Mouse (Mus musculus): Measurements from ENCODE around the gene Ctps. TPM values are rescaled to one million over a fixed set of nuclear protein-coding genes. Genes with fewer than 3 reads are reported as not detected.
"Not testable (repeated sequence)": the region's sequence is repeated elsewhere in the genome, so short reads cannot be mapped to it uniquely, and the experiment has no call there.

Gene Ctps
- polyA plus RNA-seq, 1 experiment: 2.1 TPM

DNA sequence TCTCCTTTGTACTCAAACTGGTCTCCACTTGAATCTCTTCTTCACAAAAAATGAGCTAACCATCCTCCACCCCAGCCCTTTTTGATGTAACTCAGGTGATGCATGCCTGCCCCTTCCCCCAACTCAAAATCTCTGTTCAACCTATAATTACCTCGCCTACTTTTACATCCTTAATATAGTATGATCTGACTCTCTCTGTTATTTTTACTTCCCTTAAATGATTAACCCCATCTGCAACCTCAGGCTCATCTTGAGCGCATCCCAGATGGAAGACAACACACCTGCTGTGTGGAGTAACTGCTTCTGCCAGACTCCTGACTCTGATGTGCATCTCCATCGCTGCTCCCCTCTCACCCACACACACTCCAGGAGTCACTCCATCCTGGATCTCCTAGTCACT, 32.6 kb upstream of the Ctps start:
- Histone ChIP-seq H3K4me3 (ENCODE audit: insufficient read depth, low read length) (no peak overlapping the region), H3K27ac (ENCODE audit: insufficient read depth, low read depth, low read length) (no peak overlapping the region), H3K4me1 (ENCODE audit: control insufficient read depth, insufficient read depth, low read length) (no peaks in the 10 kb centered on the region)
- TF ChIP-seq CTCF (IDR thresholded peaks at IDR 0.05; ENCODE audit: low read depth, low read length) (no peak), POLR2A (IDR thresholded peaks at IDR 0.05; ENCODE audit: borderline replicate concordance, low read depth, low read length) (no peak)

GRCm38 (mm10) chr4:120601774-120602173, 31.7 kb upstream of the Ctps start:
- no peak overlapping the region for H3K27ac ChIP-seq (ENCODE audit: insufficient read depth, low read depth, low read length)
- TF ChIP-seq POLR2A (IDR thresholded peaks at IDR 0.05; ENCODE audit: borderline replicate concordance, low read depth, low read length) (no peak), CTCF (IDR thresholded peaks at IDR 0.05; ENCODE audit: low read depth, low read length) (no peak)
- no peaks in the 10 kb centered on the region for H3K4me1 ChIP-seq (ENCODE audit: control insufficient read depth, insufficient read depth, low read length)
- H3K4me3 ChIP-seq (ENCODE audit: insufficient read depth, low read length): no peak overlapping the region

DNA sequence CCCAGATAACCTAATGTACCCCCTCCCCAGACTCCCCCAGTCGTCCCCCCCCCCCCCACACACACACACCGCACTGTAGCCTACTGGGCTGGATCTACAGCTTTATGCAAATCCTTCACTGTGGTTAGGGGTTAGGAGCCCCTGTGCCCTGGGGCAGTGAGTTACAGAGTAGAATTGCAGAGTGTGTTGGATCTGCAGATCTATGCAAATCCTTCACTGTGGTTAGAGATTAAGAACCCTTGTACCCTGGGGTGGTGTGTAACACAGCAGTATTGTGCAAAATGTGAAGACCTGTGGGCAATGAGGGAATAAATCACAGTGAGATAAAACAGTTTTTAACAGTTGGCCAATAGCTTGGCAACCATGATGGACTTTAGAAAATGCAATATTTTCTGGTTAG, 28.8 kb upstream of the Ctps start:
- Histone ChIP-seq H3K4me3 (ENCODE audit: insufficient read depth, low read length) (no peak overlapping the region), H3K27ac (ENCODE audit: insufficient read depth, low read depth, low read length) (no peak overlapping the region), H3K4me1 (ENCODE audit: control insufficient read depth, insufficient read depth, low read length) (no peaks in the 10 kb centered on the region)
- no peak for TF ChIP-seq CTCF (IDR thresholded peaks at IDR 0.05; ENCODE audit: low read depth, low read length)
- no peak for TF ChIP-seq POLR2A (IDR thresholded peaks at IDR 0.05; ENCODE audit: borderline replicate concordance, low read depth, low read length)

- not testable (repeated sequence) for H3K27ac ChIP-seq (ENCODE audit: insufficient read depth, low read depth, low read length); H3K4me1 ChIP-seq (ENCODE audit: control insufficient read depth, insufficient read depth, low read length); H3K4me3 ChIP-seq (ENCODE audit: insufficient read depth, low read length)
These were observed 26.1 kb upstream of the Ctps start for GRCm38 (mm10) chr4:120596210-120596609.

GRCm38 (mm10) chr4:120590973-120591372, 20.9 kb upstream of the Ctps start:
- no peak for TF ChIP-seq POLR2A (IDR thresholded peaks at IDR 0.05; ENCODE audit: borderline replicate concordance, low read depth, low read length)
- Histone ChIP-seq H3K4me3 (ENCODE audit: insufficient read depth, low read length) (no peak overlapping the region), H3K4me1 (ENCODE audit: control insufficient read depth, insufficient read depth, low read length) (peaks cover 4% of the 10 kb centered on the region), H3K27ac (ENCODE audit: insufficient read depth, low read depth, low read length) (no peak overlapping the region)

DNA sequence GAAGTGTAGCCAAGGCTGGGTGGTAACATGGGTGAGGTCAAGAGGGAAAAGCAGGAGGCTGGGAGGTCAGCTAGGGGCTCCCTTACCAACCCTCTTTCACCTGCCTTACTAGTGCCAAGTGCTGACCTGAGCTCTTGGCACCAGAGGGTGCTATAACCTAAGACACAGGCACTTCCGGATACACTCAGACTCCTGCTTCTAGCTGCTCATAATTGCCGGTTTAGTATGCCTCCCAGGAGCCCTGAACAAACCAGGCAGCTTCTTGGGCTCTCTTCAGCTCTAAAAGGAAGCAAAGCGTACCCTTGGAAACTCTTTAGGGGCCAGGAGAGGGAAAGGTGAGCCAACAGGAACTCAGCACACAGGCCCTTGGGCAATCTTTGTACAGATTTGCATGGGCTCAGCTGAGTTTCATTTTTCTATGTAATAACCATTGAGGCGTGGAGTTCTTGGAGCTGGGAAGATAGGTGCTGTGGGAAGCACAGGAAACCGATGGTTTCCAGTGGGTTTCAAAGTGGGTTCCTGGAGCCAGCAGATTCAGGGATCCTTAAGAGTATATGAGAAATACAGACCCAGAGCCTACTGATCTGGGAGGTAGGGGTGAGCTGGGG, 19.8 kb upstream of the Ctps start:
- Histone ChIP-seq H3K4me3 (ENCODE audit: insufficient read depth, low read length) (no peak overlapping the region), H3K27ac (ENCODE audit: insufficient read depth, low read depth, low read length) (no peak overlapping the region), H3K4me1 (ENCODE audit: control insufficient read depth, insufficient read depth, low read length) (peaks cover 4% of the 10 kb centered on the region)
- no peak for TF ChIP-seq POLR2A (IDR thresholded peaks at IDR 0.05; ENCODE audit: borderline replicate concordance, low read depth, low read length)
- peak; percentile 60 for TF ChIP-seq CTCF (IDR thresholded peaks at IDR 0.05; ENCODE audit: low read depth, low read length)

DNA sequence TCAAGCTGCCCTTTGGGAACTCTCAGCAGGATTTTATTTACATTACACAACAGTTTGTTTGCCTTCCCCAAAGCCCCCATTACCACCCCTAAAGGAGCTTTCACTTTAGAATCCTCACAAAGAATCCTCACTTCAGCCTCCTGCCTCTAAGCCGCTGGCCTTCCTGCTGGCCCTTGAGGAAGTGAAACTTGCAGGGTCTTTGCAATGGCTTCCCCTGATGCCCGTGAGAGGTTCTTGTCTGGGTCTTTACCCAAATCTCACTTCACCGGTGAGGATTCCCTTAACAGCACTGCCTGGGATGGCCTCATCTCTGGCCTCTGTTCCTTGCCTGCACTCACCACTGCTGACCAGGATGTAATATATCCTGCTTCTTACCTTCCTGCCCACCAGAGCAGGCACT, 19.0 kb upstream of the Ctps start:
- no peak overlapping the region for H3K4me3 ChIP-seq (ENCODE audit: insufficient read depth, low read length)
- H3K4me1 ChIP-seq (ENCODE audit: control insufficient read depth, insufficient read depth, low read length): peaks cover 4% of the 10 kb centered on the region
- no peak for TF ChIP-seq CTCF (IDR thresholded peaks at IDR 0.05; ENCODE audit: low read depth, low read length)
- TF ChIP-seq POLR2A (IDR thresholded peaks at IDR 0.05; ENCODE audit: borderline replicate concordance, low read depth, low read length): no peak
- no peak overlapping the region for H3K27ac ChIP-seq (ENCODE audit: insufficient read depth, low read depth, low read length)

- peaks cover 4% of the 10 kb centered on the region for H3K4me1 ChIP-seq (ENCODE audit: control insufficient read depth, insufficient read depth, low read length)
- H3K4me3 ChIP-seq (ENCODE audit: insufficient read depth, low read length): no peak within 1 kb of the TSS
- H3K27ac ChIP-seq (ENCODE audit: insufficient read depth, low read depth, low read length): no peak within 1 kb of the TSS
- TF ChIP-seq POLR2A (IDR thresholded peaks at IDR 0.05; ENCODE audit: borderline replicate concordance, low read depth, low read length): no peak
- TF ChIP-seq CTCF (IDR thresholded peaks at IDR 0.05; ENCODE audit: low read depth, low read length): no peak
These were observed 18.4 kb upstream of the Ctps start, which contains the start of gene Gm8439 for GRCm38 (mm10) chr4:120588445-120588844. Gene Gm8439 (plus strand): TSS chr4:120588745.

- peaks cover 4% of the 10 kb centered on the region for H3K4me1 ChIP-seq (ENCODE audit: control insufficient read depth, insufficient read depth, low read length)
- no peak overlapping the region for H3K27ac ChIP-seq (ENCODE audit: insufficient read depth, low read depth, low read length)
- TF ChIP-seq CTCF (IDR thresholded peaks at IDR 0.05; ENCODE audit: low read depth, low read length): no peak
- TF ChIP-seq POLR2A (IDR thresholded peaks at IDR 0.05; ENCODE audit: borderline replicate concordance, low read depth, low read length): no peak
- no peak overlapping the region for H3K4me3 ChIP-seq (ENCODE audit: insufficient read depth, low read length)
These were observed 16.9 kb upstream of the Ctps start for GRCm38 (mm10) chr4:120586986-120587385.

DNA sequence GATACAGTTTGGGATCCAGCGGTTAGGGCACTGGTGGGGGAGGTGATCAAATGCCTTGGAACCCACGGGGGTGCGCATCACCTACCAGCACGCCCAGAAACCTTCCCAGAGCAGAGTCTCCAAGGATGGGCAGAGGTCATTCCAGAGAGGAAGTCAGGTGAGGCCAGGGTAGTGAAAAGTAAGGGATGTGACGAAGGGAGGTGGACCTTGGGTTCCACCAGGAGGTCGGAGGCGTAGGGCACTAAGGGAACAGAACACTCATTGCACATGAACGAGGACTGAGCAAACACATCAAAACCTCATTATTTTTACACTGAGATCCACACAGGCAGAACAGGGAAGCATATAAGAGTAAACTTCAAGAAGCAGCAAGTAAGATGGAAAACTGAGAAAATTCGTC, 11.6 kb upstream of the Ctps start:
- TF ChIP-seq POLR2A (IDR thresholded peaks at IDR 0.05; ENCODE audit: borderline replicate concordance, low read depth, low read length) (no peak), CTCF (IDR thresholded peaks at IDR 0.05; ENCODE audit: low read depth, low read length) (no peak)
- Histone ChIP-seq H3K27ac (ENCODE audit: insufficient read depth, low read depth, low read length) (no peak overlapping the region), H3K4me1 (ENCODE audit: control insufficient read depth, insufficient read depth, low read length) (no peaks in the 10 kb centered on the region), H3K4me3 (ENCODE audit: insufficient read depth, low read length) (no peak overlapping the region)

DNA sequence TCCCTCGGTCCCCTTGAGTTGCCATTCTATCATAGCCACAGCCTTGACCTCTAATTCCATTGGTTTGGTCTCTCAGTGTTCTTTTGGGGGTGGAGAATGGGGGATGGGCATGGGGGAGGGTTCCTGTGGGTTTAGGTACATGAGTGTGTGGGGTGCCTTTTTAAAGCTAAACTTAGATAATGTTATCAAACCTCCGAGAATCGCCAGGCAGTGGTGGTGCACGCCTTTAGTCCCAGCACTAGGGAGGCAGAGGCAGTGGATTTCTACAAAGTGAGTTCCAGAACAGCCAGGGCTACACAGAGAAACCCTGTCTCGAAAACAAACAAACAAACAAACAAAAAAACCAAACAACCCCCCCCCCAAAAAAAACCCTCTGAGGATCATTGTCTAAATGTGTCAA, 10.8 kb upstream of the Ctps start:
- no peak overlapping the region for H3K27ac ChIP-seq (ENCODE audit: insufficient read depth, low read depth, low read length)
- no peak for TF ChIP-seq POLR2A (IDR thresholded peaks at IDR 0.05; ENCODE audit: borderline replicate concordance, low read depth, low read length)
- H3K4me1 ChIP-seq (ENCODE audit: control insufficient read depth, insufficient read depth, low read length): no peaks in the 10 kb centered on the region
- H3K4me3 ChIP-seq (ENCODE audit: insufficient read depth, low read length): no peak overlapping the region

Data from bone marrow macrophage, adult 2 months (primary cell).